Mouse (Mus musculus) neural tube, embryonic 14.5 days (tissue): ENCODE measurements around the gene Pm20d2. TPM values are rescaled to one million over a fixed set of nuclear protein-coding genes. Genes with fewer than 3 reads are reported as not detected.

ENCODE experiments used
- ATAC-seq: fragments of 200-750 bp; cut with Nextera tagmentation; 2 replicates; pipeline ENCODE4 v1.8.0; 2017; ENCODE audit warnings: low read depth, mild to moderate bottlenecking, moderate TSS enrichment, moderate library complexity
- H3K27ac ChIP-seq: fragments of 300-500 bp; sonication (generic); 2 replicates; pipeline ENCODE4 v1.5.1; 2014; ENCODE audit warnings: low read depth, mild to moderate bottlenecking, control low read depth, low read length, moderate library complexity, mixed read lengths
- H3K27me3 ChIP-seq: fragments of 300-500 bp; sonication (generic); 2 replicates; pipeline ENCODE4 v1.6.1; 2014; ENCODE audit warnings: low read length; ENCODE audit not compliant: control insufficient read depth, insufficient read depth
- H3K36me3 ChIP-seq: fragments of 300-500 bp; sonication (generic); 2 replicates; pipeline ENCODE4 v1.6.1; 2014; ENCODE audit warnings: low read length, mixed read lengths; ENCODE audit not compliant: control insufficient read depth, insufficient read depth
- H3K4me1 ChIP-seq: fragments of 300-500 bp; sonication (generic); 2 replicates; pipeline ENCODE4 v1.6.1; 2014; ENCODE audit warnings: low read length; ENCODE audit not compliant: control insufficient read depth, insufficient read depth
- H3K4me2 ChIP-seq: fragments of 300-500 bp; sonication (generic); 2 replicates; pipeline ENCODE4 v1.6.1; 2014; ENCODE audit warnings: mild to moderate bottlenecking, low read depth, low read length, control low read depth
- H3K4me3 ChIP-seq: fragments of 300-500 bp; sonication (generic); 2 replicates; pipeline ENCODE4 v1.5.1; 2014; ENCODE audit warnings: low read depth, low read length, control low read depth, mixed read lengths
- H3K9ac ChIP-seq: fragments of 300-500 bp; sonication (generic); replicated peaks from 2 replicates; pipeline ENCODE4 v1.6.1; 2014; ENCODE audit warnings: low read depth, mild to moderate bottlenecking, control low read depth, low read length, mixed read lengths
- H3K9me3 ChIP-seq: fragments of 300-500 bp; sonication (generic); 2 replicates; pipeline ENCODE4 v1.6.1; 2016; ENCODE audit warnings: low read length; ENCODE audit not compliant: control insufficient read depth
- WGBS: fragments of 180-500 bp; shearing (Covaris S2); extraction: QIAGEN DNeasy Blood & Tissue Kit; methylation state at CpG from one replicate; pipeline ENCODE4 v1.1.7; 2014; 5-methylcytosine and 5-hydroxymethylcytosine counted together
- polyA plus RNA-seq: library from polyadenylated mRNA; unstranded; fragments of >200 nt; fragmentation: Nextera tagmentation; extraction: Ambion mirVana; gene quantifications from 2 replicates; pipeline ENCODE4 v1.2.1, GENCODE M21; 2014

Gene Pm20d2
- polyA plus RNA-seq = 2.2 and 2.5 TPM in 2 replicates

- Histone ChIP-seq H3K36me3 (peaks cover 5% of the 10 kb centered on the region; the same call in 1 of the 2 replicates), H3K9ac (peak within 1 kb of the TSS; percentile 73), H3K9me3 (no peaks in the 10 kb centered on the region; the same call in 1 of the 2 replicates), H3K4me1 (no peaks in the 10 kb centered on the region), H3K27me3 (no peaks in the 10 kb centered on the region), H3K27ac (peak within 1 kb of the TSS; percentile 86), H3K4me3 (peak within 1 kb of the TSS; percentile 67), H3K4me2 (peak within 1 kb of the TSS; percentile 73)
- WGBS = 17% methylated on average over 6 of the region's 6 CpGs
- ATAC-seq = no peak
Measured at GRCm38 (mm10) chr4:33189735-33190036, at the start of gene Pm20d2. Gene Pm20d2 (minus strand): TSS chr4:33189737.

DNA sequence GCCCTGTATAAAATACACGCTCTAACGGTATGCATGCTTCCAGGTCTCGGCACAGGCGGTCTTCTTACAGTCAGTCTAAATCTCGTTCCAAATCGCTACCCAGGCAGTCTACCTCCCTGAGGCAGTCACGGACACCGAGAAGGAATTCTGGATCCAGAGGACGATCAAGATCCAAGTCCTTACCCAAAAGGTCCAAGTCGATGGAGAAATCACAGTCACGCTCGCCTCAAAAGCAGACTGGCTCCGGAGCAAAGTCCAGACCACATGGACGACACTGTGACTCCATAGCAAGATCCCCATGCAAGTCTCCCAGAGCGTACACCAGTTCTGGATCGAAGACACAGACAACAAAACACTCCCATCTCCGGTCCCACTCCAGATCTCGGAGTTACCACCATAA lies 41.3 kb upstream of the Pm20d2 start:
- Histone ChIP-seq H3K4me3 (no peak overlapping the region), H3K9ac (no peak overlapping the region), H3K36me3 (peaks cover 5% of the 10 kb centered on the region; the same call in 1 of the 2 replicates), H3K27ac (no peak overlapping the region), H3K4me1 (no peaks in the 10 kb centered on the region), H3K27me3 (no peaks in the 10 kb centered on the region), H3K4me2 (no peak overlapping the region), H3K9me3 (no peaks in the 10 kb centered on the region)
- ATAC-seq = no peak
- WGBS = 92% methylated on average over 18 of the region's 18 CpGs

DNA sequence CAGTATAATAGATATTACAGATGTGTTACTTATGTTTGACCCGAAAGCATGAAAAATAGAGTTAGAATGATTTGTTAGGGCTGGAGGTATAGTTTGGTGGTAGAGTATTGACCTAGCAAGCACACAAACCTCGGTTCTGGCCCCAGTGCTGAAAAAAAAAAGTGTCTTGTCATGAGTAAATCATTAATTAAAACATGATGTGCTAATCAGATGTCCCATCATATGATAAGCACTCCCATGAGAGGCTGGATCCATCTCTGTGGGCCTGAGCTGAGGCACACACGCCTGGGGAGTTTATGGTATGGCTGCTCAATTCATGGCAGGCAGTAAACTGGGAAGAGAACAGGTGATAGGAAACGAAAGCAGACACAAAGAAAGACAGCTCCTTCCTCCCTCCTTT lies 40.1 kb upstream of the Pm20d2 start:
- no peak for ATAC-seq
- no peak overlapping the region for H3K4me3 ChIP-seq
- H3K27ac ChIP-seq = no peak overlapping the region
- H3K36me3 ChIP-seq = peaks cover 5% of the 10 kb centered on the region; the same call in 1 of the 2 replicates
- no peaks in the 10 kb centered on the region for H3K4me1 ChIP-seq
- H3K4me2 ChIP-seq = no peak overlapping the region
- H3K9ac ChIP-seq = no peak overlapping the region
- no peaks in the 10 kb centered on the region for H3K27me3 ChIP-seq
- no peaks in the 10 kb centered on the region for H3K9me3 ChIP-seq
- WGBS = 63% methylated on average over 4 of the region's 4 CpGs

- no peaks in the 10 kb centered on the region for H3K27me3 ChIP-seq
- 91% methylated on average over 7 of the region's 7 CpGs for WGBS
- ATAC-seq = no peak
- peaks cover 5% of the 10 kb centered on the region; the same call in 1 of the 2 replicates for H3K36me3 ChIP-seq
- no peak overlapping the region for H3K9ac ChIP-seq
- H3K4me1 ChIP-seq = no peaks in the 10 kb centered on the region
- H3K4me3 ChIP-seq = no peak overlapping the region
- H3K27ac ChIP-seq = no peak overlapping the region
- H3K9me3 ChIP-seq = no peaks in the 10 kb centered on the region
- H3K4me2 ChIP-seq = no peak overlapping the region
Measured at GRCm38 (mm10) chr4:33227164-33227563, 37.6 kb upstream of the Pm20d2 start.

GRCm38 (mm10) chr4:33224003-33224675 lies 34.6 kb upstream of the Pm20d2 start:
- H3K9me3 ChIP-seq = no peaks in the 10 kb centered on the region
- 77% methylated on average over 7 of the region's 7 CpGs for WGBS
- no peak overlapping the region for H3K27ac ChIP-seq
- no peaks in the 10 kb centered on the region for H3K4me1 ChIP-seq
- H3K4me2 ChIP-seq = no peak overlapping the region
- no peak overlapping the region for H3K9ac ChIP-seq
- ATAC-seq = no peak
- no peaks in the 10 kb centered on the region for H3K27me3 ChIP-seq
- H3K4me3 ChIP-seq = no peak overlapping the region
- H3K36me3 ChIP-seq = no peaks in the 10 kb centered on the region

GRCm38 (mm10) chr4:33221847-33222246 lies 32.3 kb upstream of the Pm20d2 start:
- H3K27ac ChIP-seq = no peak overlapping the region
- no peaks in the 10 kb centered on the region for H3K4me1 ChIP-seq
- no peak overlapping the region for H3K4me3 ChIP-seq
- H3K4me2 ChIP-seq = no peak overlapping the region
- H3K9ac ChIP-seq = no peak overlapping the region
- 39% methylated on average over 1 of the region's 1 CpGs for WGBS
- no peaks in the 10 kb centered on the region for H3K9me3 ChIP-seq
- no peaks in the 10 kb centered on the region for H3K36me3 ChIP-seq
- no peak for ATAC-seq
- H3K27me3 ChIP-seq = no peaks in the 10 kb centered on the region

GRCm38 (mm10) chr4:33208881-33209841 lies 19.6 kb upstream of the Pm20d2 start, which contains the start of gene Srsf12:
Gene Srsf12 (plus strand): TSS chr4:33208991.
- peak within 1 kb of the TSS; percentile 82 for H3K27ac ChIP-seq
- peak within 1 kb of the TSS; percentile 93 for H3K4me2 ChIP-seq
- ATAC-seq = peak; percentile 93
- peak within 1 kb of the TSS; percentile 92 for H3K9ac ChIP-seq
- H3K4me1 ChIP-seq = 0 out of 2 replicates have a peak, but pooled peaks cover 4% of the 10 kb centered on the region
- no peaks in the 10 kb centered on the region for H3K9me3 ChIP-seq
- 2% methylated on average over 55 of the region's 65 CpGs for WGBS
- no peaks in the 10 kb centered on the region for H3K36me3 ChIP-seq
- peak within 1 kb of the TSS; percentile 74 for H3K4me3 ChIP-seq
- H3K27me3 ChIP-seq = no peaks in the 10 kb centered on the region

- 65% methylated on average over 2 of the region's 2 CpGs for WGBS
- ATAC-seq = no peak
- H3K4me1 ChIP-seq = 0 out of 2 replicates have a peak, but pooled peaks cover 4% of the 10 kb centered on the region
Measured at GRCm38 (mm10) chr4:33207551-33207950, 18.0 kb upstream of the Pm20d2 start.

GRCm38 (mm10) chr4:33204682-33205081 lies 15.1 kb upstream of the Pm20d2 start:
- H3K27me3 ChIP-seq = no peaks in the 10 kb centered on the region
- 6% methylated on average over 4 of the region's 4 CpGs for WGBS
- no peaks in the 10 kb centered on the region for H3K36me3 ChIP-seq
- no peak overlapping the region for H3K9ac ChIP-seq
- no peak for ATAC-seq
- H3K27ac ChIP-seq = no peak overlapping the region
- no peak overlapping the region for H3K4me3 ChIP-seq
- no peaks in the 10 kb centered on the region for H3K9me3 ChIP-seq
- no peak overlapping the region for H3K4me2 ChIP-seq
- no peaks in the 10 kb centered on the region for H3K4me1 ChIP-seq

More at GRCm38 (mm10) chr4:33207551-33207950, 18.0 kb upstream of the Pm20d2 start:
- Histone ChIP-seq H3K27me3 (no peaks in the 10 kb centered on the region), H3K27ac (no peak overlapping the region), H3K9ac (no peak overlapping the region), H3K4me3 (no peak overlapping the region), H3K4me2 (no peak overlapping the region), H3K36me3 (no peaks in the 10 kb centered on the region), H3K9me3 (no peaks in the 10 kb centered on the region)
